Mouse (Mus musculus) lung, postnatal 25 days (tissue): ENCODE data around the gene Ak4.

Experiments used
- DNase-seq: peaks from one replicate; pipeline ENCODE4 v3.0.0; 2022; ENCODE audit warnings: low spot score

Ak4 gene

DNA sequence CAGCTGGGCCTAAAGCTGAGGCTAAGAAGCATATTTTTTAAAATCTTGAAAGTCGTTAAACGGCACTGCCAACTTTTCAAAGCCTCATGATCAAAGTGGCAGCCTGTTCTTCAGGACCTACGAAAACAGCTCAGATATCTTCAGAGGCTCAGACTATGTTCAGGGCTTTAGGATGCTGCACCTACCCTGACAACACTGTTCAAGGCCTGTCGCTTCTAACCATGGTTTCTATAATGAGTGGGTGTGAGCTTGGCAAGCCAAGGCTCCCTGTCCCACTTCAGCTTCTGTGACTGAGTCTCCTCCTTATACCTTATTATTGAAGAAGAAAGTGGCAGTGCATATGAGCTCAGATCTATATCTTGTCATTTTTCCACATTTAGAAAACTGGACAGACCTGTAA is 40.3 kb downstream of the Ak4 start:
- no peak for DNase-seq

DNA sequence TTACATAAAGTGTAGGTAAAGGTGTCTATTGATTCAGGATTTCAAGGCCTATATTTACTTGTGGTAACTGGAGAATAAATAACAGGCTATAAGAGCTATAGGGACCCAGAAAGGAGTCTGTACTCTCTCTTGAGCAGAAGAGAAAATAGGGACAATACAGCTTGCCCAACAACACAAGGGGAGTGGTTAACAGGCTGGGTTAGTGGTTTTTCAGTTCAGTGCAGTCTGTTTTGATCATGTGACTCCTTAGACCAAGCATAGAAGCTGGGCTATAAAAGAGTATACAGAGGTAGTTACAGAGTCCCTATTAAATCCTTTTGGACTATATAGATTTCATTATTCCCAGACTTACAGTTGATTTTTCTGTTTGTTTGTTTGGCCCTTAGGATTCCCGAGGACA is 41.0 kb downstream of the Ak4 start:
- DNase-seq, result no peak

DNA sequence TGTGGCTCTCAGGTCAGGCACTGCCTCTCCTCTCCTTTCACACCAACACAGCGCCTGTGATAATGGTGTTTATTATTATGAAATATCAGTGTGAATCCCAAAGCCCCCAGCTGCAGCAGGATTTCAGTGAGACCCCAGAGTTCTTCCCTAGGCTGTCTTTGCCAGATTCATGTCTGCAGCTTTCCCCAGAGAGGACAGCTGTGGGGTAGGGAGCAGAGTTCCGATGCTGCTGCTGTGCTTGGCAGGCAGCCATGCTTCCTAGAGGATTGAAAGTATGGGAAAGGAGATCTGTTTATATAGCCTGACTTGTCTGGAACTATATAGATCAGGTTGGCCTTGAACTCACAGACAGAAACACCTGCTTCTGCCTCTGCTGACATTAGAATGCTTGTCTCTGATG is 43.0 kb downstream of the Ak4 start:
- no peak for DNase-seq

DNA sequence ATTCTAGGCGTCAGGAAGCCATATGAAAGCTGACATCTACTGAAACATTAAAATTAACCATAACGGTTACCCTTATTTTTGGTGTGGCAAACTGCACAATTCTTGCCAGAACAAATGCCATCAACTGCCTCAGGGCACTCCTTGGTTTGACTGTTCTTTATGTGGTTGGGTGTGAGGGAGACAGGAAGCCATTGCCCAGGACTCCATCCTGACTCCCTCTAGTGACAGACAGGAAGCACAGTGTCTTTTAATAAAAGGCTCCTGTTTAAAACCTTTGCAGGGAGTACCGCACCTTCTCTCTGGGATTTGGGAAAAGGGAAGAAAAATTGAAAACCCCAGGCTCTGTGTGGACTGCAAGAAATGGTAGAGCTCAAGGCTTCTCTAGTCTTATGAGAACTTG is 47.2 kb downstream of the Ak4 start:
- no peak for DNase-seq

DNA sequence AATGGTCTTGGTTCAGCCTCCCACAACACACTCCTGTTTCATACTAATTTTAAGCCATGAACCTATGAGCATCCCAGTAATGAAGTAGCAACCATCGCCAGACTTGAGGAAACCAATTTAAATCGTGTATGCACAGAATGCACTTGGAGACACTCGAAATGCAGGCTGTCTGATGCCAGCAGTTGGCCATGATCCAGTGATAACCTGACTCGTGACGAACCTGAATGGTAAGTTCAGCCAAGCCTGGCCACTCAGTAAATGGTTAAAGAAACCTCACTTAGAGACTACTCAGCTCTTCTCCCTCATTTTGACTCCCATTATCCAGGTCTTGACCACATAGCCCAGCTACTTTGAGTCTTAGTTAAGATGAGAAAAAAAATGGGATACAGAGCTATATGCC is 50.2 kb downstream of the Ak4 start:
- DNase-seq, result no peak

DNA sequence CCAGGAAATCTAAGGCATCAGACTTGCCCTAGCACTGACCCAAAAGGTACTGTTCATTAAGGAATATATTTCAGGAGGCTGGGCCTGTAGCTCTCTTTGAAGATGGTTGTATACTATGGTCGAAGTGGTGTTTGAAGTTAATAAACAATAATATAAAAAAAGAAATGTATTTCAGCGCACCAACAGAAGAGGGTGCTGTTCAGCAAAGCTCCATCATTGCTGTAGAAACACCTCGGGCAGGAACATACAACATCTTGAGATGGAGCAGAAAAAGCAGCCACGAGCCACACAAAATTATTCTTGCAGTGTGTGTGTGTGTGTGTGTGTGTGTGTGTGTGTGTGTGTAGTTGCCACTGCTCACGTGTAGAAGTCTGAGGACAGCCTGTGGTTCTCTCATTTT is 51.5 kb downstream of the Ak4 start:
- DNase-seq, result peak; percentile 10

DNA sequence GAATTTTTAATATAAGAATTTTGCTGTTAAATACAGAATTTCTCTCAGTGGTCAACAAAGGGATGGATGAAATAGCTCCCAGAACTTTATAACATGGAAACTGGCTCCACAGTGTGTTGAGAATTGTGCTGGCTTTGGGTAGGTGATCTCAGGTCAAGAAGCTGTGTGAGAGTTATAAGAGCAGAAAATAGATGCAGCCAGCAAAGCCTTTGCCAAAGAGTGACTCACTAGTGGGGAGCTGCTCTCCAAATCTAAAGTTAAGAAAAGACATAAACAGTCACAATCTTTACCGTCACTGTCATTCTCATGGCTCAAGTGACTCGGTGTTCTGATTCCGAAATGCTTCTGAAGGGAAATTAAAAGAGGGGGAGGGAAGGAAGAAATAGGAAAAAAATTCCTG is 53.7 kb downstream of the Ak4 start:
- no peak for DNase-seq

DNA sequence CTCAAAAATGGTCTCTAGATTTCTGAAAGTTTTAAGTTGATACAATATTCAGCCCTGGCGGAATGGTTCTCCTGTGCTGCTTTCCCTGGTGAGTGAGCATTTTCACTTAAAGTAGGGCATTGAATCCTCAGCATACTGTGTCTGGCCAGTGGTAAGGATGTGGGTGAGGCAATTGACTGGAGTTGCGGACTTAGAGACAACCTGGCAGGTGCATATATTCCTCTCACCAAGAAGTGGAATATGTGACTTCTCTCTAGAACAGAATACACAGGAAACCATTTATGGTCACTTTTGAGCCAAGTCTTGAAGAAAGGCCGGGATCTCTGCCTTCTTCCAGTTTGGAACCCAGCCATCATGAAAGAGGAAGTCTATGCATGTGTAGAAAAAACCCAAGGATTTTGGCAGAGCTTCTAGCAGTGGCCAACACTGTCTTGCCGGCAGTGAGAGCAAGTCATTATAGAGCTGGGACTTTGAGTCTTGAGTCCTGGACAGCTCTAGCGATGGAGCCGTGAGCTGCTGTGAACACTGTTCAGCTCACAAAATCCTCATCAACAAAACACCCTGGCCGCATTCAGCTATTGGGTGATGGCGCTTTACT is 71.3 kb downstream of the Ak4 start:
- no peak for DNase-seq

DNA sequence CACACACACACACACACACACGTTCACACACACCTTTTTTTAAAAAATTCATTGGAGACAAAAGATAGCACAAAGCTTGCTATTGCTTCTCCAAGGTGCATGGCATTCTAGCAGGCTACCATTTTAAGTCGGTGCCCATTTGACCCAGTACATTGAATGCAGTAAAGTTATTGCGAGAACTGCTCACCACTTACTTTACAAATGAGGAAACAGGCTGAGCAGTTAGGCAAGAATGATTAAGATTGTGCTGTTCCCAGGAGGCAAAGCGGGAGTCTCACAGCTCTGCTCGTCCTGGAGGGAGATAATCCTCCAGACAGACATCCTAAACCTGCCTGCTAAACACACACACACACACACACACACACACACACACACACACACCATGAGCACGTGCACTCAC is 72.6 kb downstream of the Ak4 start:
- DNase-seq, result no peak

DNA sequence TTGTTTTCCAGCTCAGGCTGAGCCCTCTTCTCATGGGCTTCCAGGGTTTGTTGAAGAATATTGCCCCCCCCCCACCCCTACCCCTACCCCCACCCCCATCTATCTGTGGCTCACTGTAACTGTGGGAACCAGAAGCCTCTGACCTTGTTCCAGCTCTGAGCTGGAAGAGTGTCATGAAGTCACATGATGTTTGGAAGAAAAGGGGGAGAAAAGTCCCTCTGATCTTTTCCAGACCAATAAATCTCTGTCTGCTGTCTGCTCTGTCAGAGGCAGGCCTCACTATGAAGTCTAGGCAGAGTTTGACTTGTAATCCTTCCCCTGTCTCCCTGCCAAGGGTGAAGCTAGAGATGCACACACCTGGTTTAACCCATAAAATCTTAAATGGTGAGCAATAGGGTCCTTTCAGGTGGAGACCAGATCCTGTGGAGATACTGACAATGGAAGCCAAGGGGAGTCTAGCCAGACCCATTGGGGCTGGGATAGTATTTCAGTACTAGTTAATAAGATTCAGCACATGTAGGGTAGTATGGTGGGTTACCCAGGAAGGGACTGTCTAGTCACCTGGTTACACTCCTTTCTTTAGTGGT is 74.6 kb downstream of the Ak4 start:
- DNase-seq, result no peak

DNA sequence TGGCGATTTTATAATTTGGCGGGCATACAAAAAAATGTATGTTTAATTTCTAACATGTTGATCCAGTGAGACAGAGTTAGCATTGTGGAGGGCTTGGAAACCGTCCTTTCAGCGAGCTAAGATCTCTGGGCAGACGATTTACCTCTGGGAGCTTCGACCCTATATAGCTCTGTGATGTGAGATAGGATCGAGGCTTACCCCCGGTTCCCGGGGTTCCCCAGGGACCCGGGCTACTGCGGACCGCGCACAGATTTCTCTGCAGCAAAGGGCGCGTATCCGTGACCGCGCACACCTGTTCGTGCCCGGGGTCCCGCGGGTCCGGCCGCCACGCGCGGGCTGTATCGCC is 77.1 kb downstream of the Ak4 start:
- no peak for DNase-seq

DNA sequence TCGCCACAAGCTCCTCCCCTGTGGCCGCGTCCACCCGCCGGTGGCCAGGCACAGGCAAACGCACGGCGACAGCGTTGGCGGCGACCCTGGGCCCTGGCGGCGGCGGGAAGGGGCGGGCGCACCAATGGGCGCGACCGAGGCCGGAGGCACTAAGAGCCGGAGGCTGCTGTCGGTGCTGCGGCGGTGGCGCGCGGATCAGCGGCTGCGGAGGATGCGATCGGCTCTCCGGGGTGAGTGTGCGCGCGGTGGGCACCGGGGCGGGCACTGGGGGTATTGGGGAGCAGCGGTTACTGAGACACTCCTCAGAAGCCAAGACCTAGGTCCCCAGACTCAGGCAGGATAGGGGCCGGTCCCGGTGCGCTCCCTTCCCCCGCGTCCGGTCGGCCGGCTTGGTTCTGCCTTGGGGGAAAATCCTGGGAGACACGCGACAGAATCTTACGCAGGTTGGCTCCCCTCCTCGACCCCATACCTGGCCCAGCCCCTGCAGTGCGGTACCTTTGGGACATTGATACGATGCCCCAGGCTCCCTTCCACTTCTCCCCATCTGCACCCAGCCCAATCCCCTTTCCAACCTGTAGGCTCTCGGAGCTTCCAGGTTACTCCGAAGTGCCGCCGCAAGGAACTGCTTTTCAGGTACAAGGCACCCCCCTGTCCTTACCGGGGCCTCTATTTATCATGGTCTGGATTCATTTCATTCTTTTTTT is 77.6 kb downstream of the Ak4 start, which contains the start of gene Dnajc6:
TSS of gene Dnajc6 (plus strand) at position 115 of the 704 bp plus-strand sequence.
- DNase-seq, result no peak

DNA sequence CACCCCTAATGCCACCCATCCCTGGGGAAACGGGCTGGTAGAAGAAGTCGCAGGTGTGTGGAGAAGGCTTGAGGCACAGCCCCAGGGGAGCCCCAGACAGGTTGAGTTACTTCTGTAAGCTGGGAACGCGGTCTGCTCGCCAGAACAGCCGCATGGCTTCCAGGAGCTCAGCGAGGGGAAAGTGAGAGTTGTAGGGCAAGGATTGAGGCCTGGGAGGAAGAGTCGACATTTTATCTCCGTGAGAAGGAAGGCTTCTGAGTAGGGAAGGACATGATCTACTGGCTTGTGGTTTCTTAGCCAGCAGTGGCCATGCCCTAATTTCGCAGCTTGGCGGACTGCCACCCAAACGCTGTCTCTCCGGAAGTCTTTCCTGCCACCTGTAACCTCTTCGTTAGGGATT is 78.3 kb downstream of the Ak4 start:
- no peak for DNase-seq

DNA sequence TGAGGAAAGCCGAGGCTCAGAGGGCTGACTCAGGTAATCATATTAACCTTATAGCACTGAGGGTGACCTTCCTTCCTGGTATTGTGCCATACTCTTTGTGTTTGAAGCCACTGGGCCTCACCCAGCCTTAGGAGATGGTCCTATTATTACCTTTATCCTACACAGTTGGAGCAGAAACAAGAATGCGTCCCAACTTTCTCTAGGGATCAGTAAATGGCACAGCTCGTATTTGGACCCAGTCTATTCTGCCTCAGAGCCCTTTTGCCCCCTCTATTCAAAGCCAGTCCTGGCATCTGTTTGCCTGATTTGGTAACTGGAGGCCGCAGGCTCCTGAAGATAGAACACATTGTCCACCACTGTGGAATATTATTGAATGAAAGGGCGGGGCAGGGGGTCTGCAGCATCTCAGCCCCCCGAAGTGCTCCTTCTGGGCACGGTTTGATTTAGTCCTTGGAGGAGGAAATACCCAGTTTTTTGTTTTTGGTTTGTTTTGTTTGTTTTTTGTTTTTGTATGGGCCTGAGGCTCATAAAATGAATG is 85.5 kb downstream of the Ak4 start:
- no peak for DNase-seq

DNA sequence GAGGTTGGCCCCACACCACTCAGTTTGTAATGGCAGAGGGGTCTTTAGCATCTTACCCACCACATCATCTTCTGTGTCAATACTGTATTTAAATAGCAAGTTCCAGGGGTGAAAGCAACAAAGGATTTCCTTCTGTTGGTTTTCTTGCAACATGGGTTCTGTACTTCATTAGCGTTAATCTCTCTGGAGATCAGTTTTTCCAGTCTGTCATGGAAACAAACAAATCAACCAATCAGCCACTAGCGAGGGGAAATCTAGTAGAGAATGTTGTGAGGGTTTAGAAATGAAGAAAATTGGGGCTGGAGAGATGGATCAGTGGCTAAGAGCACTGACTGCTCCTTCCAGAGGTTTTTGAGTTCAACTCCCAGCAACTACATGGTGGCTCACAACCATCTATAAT is 86.9 kb downstream of the Ak4 start:
- no peak for DNase-seq

DNA sequence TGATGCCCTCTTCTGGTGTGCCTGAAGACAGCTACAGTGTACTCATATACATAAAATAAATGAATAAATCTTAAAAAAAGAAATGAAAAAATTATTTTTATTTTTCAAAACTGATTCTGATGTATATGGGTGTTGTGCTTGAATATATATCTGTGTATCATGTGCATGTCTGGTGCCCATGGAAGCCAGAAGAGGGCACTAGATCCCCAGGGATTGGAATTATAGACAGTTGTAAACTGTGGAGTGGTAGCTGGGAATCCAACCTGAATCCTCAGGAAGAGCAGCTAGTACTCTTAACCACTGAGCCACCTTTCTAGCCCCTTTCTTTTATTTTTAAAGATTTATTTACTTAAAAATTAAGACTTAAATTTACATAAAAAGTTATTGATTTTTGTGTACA is 87.3 kb downstream of the Ak4 start:
- DNase-seq, result no peak

DNA sequence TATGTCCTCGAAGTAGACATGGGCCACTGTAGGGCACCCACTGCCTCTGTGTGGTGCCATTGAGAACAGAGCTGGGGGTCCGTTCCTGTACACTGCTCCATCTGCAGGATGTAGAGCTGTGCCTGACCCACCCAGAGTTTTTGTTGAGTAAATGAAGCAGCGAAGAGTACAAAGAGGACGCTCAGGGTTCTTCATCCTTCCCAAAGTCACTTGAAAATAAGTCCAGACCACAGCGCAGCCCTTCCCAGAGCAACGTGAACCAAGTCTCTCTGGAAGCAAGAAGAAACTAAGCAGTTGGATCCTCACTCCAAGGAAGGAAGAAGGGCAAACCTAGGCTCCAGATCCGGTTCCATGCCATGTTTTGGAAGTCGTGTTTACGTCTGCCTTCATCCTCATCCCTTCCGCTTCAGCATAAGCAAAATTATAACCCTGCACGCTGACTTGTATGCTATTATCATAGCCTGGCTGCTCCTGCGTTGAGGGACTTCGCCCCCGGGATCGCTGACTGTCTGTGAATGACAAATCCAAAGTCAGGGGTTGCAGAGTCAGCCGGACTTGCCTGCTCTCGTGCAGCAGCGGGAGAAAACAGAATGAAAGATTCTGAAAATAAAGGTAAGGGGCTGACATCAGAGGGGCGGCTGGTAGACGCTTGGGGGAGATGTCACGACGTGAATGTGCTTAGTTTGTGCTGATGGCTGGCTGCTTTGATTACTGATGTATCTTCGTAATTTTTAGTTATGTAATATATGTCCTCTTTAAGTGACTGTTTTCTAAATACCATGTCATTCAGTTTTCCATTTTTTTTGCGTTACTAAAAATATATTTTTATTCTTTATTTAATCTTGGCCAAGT is 88.7 kb downstream of the Ak4 start:
- DNase-seq, result peak; percentile 18

DNA sequence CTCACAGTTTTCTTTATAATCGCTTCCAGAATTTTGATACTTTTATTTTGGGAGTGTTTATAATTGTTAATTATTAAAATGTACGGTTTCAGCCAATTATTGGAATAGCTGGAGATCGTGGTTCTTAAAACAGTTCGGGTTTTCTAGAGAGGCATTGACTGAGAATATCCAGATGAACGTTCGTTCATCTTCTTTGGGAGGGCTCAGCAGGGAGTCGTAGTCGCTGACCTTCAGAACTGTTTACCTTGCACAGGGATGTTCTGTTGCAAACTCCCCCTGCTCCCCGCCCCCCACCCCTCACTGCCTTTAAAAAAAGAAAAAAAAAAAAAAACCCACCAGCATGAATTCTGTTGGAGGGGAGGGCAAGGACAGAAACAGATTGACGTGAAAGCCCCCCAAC is 89.4 kb downstream of the Ak4 start:
- no peak for DNase-seq

DNA sequence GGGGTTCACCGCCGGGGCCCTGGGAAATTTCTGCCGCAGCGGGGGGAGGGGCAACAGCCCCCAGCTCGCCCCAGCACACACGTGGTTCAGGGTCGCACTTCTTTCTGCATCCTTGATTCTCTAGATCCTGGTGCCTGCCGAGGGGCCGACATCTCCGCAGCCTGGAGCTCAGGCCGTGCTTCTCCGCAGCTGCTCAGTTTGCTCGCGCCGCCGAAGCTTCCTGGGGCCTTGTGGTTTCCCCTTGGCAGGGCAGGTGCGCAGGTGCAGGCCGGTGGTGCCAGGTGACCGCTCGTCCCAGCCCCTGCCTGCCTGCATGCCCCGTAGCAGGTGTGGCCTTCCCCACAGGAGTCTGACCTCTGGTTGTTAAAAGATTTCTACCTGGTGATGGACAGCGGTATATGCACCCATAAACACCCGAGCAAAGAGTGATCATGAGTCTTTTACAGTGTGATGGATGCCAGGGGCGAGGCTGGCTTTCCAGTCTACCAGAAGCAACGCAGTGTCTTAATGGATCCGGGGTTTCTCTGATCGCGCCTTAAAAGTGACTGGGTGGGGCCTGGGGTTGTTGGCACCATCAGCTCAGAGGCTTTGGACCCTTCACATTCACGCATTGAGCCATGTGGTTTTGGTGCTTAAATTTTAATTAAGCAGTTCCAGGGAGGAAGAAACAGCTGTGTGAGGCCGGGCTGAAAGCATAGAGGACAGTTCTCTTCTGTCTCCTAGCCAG is 89.9 kb downstream of the Ak4 start:
- no peak for DNase-seq

DNA sequence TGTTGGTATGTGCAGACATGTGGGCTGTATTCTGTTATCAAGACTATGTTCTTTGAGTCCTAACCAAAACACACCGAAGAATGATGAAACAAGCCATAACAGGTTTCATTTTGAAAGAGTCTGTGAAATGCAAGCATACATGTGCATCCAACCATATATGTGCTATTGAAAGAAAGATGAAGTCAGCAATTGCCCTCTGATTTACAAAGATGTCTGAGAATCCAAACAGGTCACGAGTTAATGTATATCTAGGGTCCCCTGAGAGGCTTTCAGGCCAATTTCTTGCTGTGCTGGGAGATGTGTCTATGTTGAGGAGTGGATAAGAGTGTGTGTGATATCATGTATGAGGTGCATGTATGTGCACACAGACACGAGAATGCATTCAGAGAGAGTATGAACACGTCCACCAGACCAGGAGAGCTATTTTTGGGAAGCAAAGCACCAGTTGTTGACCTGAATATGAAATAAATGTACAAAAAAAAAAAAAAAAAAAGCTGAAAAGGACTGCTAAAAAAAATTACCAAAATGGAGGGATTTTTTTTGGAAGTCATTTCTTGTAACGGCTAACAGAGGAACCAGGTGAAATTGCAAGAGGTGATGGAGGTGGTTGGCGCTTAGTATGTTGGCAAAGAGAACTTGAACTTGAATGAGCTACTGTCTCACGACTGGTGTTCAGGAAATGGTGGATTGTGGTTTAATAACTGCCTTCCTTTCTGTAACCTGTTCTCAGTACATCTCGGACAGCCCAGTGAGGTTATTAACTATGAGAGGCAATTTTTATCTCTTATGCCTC is 91.2 kb downstream of the Ak4 start:
- DNase-seq, result no peak

DNA sequence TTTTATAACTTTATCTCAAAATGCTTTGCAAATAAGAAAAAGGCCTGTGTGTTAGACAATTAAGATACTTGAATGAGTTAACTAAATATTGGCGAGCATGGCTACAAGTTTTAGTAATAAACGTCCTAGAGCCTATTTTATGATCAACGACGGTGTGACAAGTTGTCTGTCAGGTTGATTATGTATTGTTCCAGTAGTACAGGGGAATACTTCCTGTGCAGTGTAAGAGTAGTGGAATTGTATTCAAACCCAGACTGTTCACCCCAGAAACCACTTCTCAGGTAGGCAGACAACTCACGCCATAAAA is 91.8 kb downstream of the Ak4 start:
- no peak for DNase-seq
